Mouse (Mus musculus) embryo, embryonic 11 days (tissue): ENCODE measurements at regions not wholly inside any gene's neighbourhood (a gene's known extent, or its start where the extent isn't known, plus 50 kb on each side); places are given as distances from the start of the nearest gene placed in this dataset.
A peak's percentile ranks its signal among the peaks of the same experiment; 100 is the strongest.

Source experiments
- DNase-seq: peaks from one replicate; pipeline ENCODE4 v3.0.0-alpha.2; 2015

GRCm38 (mm10) chr15:21836110-21836509 lies 712.7 kb upstream of the Cdh18 start:
- no peak for DNase-seq

DNA sequence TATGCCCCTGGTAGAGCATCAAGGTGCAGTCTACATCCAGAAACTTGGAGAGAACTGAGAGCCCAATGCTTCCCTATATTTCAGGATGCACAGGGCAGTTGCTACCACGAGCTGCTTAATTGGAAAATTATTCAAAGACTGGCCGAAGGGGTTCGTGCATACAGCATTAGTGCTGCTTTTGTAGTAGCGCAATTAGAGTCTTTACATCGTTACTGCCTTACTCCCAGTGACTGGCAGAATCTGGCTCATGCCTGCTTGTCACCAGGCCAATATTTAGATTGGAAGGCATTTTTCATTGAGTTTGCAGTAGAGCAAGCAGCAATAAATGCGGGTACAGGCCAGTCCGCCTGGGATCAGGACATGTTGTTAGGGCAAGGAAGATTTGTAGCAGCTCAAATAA lies 690.3 kb upstream of the Cdh18 start:
- no peak for DNase-seq

DNA sequence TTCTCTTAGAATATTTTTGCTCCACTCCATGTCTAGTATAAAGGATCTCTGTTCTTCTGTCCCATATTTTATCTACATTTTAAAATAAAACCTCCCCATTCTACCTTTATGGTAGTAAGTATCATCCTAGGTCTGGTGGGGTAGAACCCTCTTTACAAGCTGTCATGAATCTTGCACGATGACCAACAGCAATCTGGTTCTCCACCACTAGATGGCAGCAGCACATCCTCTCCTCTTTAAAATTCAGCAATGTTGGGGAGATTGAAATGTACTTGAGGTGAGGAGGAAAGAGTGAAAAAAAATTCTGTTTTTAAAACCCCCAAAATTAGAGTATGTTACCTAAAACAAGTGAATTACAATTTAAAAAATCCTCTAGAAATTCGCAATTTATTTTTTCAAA lies 663.6 kb upstream of the Cdh18 start:
- DNase-seq, result peak; percentile 63
